8 mouse cellular contexts compared by ENCODE assay signal in genomic region chr16:8523480-8524144, GRCm38 (mm10). TPM values are rescaled to one million over a fixed set of nuclear protein-coding genes. Genes with fewer than 3 reads are reported as not detected.
DNase-seq lines count a peak whose midpoint lies in the region; ATAC-seq and TF ChIP-seq lines count a peak whose summit lies in the region.

No protein-coding gene starts in this region.

- WGBS in lung, embryonic 14.5 days, result 26% methylated on average over 11 of the region's 11 CpGs
- WGBS in forebrain, embryonic 16.5 days, result 5% methylated on average over 11 of the region's 11 CpGs
- 20% methylated on average over 11 of the region's 11 CpGs for WGBS in hindbrain, embryonic 15.5 days
- 19% methylated on average over 11 of the region's 11 CpGs for WGBS in midbrain, embryonic 13.5 days

- H3K4me2 ChIP-seq in lung, embryonic 14.5 days, result peak overlapping the region; percentile 15; the same call in 1 of the 2 replicates
- 0 out of 2 replicates have a peak overlapping the region, but pooled peaks have one; percentile 12 for H3K4me2 ChIP-seq in forebrain, embryonic 16.5 days (ENCODE audit: low read length)
- H3K4me2 ChIP-seq in hindbrain, embryonic 15.5 days, result peak overlapping the region; percentile 14
- peak overlapping the region; percentile 17 for H3K4me2 ChIP-seq in midbrain, embryonic 13.5 days (replicated peaks)

- TF ChIP-seq CTCF in lung, embryonic 14.5 days (IDR thresholded peaks at IDR 0.05; ENCODE audit: low read depth), result no peak
- TF ChIP-seq CTCF in testis, adult 2 months (IDR thresholded peaks at IDR 0.05; ENCODE audit: control insufficient read depth, insufficient read depth, insufficient replicate concordance, low read depth, low read length), result no peak

- no peaks in the 10 kb centered on the region for H3K9me3 ChIP-seq in lung, embryonic 14.5 days (ENCODE audit: low read depth, low read length)
- H3K9me3 ChIP-seq in forebrain, embryonic 16.5 days (ENCODE audit: control insufficient read depth, low read length), result no peaks in the 10 kb centered on the region
- no peaks in the 10 kb centered on the region for H3K9me3 ChIP-seq in hindbrain, embryonic 15.5 days
- no peaks in the 10 kb centered on the region for H3K9me3 ChIP-seq in midbrain, embryonic 13.5 days

- H3K4me1 ChIP-seq in lung, embryonic 14.5 days (ENCODE audit: insufficient read depth), result peaks cover 17% of the 10 kb centered on the region
- peaks cover 17% of the 10 kb centered on the region for H3K4me1 ChIP-seq in forebrain, embryonic 16.5 days (replicated peaks; ENCODE audit: control insufficient read depth, insufficient read depth, low read length)
- H3K4me1 ChIP-seq in hindbrain, embryonic 15.5 days (replicated peaks), result peaks cover 28% of the 10 kb centered on the region
- peaks cover 30% of the 10 kb centered on the region for H3K4me1 ChIP-seq in midbrain, embryonic 13.5 days (replicated peaks)
- no peaks in the 10 kb centered on the region; the same call in 1 of the 2 replicates for H3K4me1 ChIP-seq in testis, adult 2 months (ENCODE audit: control insufficient read depth, insufficient read depth, low read length)

- no peak overlapping the region for H3K4me3 ChIP-seq in lung, embryonic 14.5 days (ENCODE audit: low read depth, low read length)
- H3K4me3 ChIP-seq in forebrain, embryonic 16.5 days (replicated peaks; ENCODE audit: low read length), result no peak overlapping the region
- no peak overlapping the region for H3K4me3 ChIP-seq in hindbrain, embryonic 15.5 days
- H3K4me3 ChIP-seq in midbrain, embryonic 13.5 days (replicated peaks), result no peak overlapping the region
- no peak overlapping the region for H3K4me3 ChIP-seq in testis, adult 2 months (ENCODE audit: control insufficient read depth, low read depth, low read length)

- DNase-seq in lung, embryonic 14.5 days, result peak; percentile 87
- DNase-seq in lung, postnatal 25 days (ENCODE audit: low spot score), result no peak
- DNase-seq in left cerebral cortex, adult 18-20 months (ENCODE audit: low spot score in 2 of 2), result peak; percentile 25 to 35
- no peak for DNase-seq in adrenal gland, postnatal 36 days

- H3K9ac ChIP-seq in lung, embryonic 14.5 days, result peak overlapping the region; percentile 20; the same call in 1 of the 2 replicates
- H3K9ac ChIP-seq in forebrain, embryonic 16.5 days (replicated peaks; ENCODE audit: low read depth, low read length), result peak overlapping the region; percentile 30; the same call in 1 of the 2 replicates
- no peak overlapping the region for H3K9ac ChIP-seq in hindbrain, embryonic 15.5 days
- H3K9ac ChIP-seq in midbrain, embryonic 13.5 days (replicated peaks), result no peak overlapping the region

- no peak for TF ChIP-seq POLR2A in testis, adult 2 months (IDR thresholded peaks at IDR 0.05; ENCODE audit: control insufficient read depth, low read depth, low read length)

- ATAC-seq in lung, embryonic 14.5 days (ENCODE audit: insufficient read depth), result peak; percentile 84
- ATAC-seq in forebrain, embryonic 16.5 days, result peak; percentile 94
- peak; percentile 88 for ATAC-seq in hindbrain, embryonic 15.5 days (ENCODE audit: low FRiP score, low read depth)
- ATAC-seq in midbrain, embryonic 13.5 days, result peak; percentile 94

- no peaks in the 10 kb centered on the region for H3K36me3 ChIP-seq in lung, embryonic 14.5 days (ENCODE audit: insufficient read depth)
- H3K36me3 ChIP-seq in forebrain, embryonic 16.5 days (ENCODE audit: control insufficient read depth, insufficient read depth), result no peaks in the 10 kb centered on the region
- H3K36me3 ChIP-seq in hindbrain, embryonic 15.5 days, result no peaks in the 10 kb centered on the region
- peaks cover 6% of the 10 kb centered on the region; the same call in 1 of the 2 replicates for H3K36me3 ChIP-seq in midbrain, embryonic 13.5 days
- no peaks in the 10 kb centered on the region for H3K36me3 ChIP-seq in testis, adult 2 months (ENCODE audit: control insufficient read depth, insufficient read depth, low read length)

- no peaks in the 10 kb centered on the region for H3K27me3 ChIP-seq in lung, embryonic 14.5 days (ENCODE audit: insufficient read depth, low read length)
- peaks cover 19% of the 10 kb centered on the region for H3K27me3 ChIP-seq in forebrain, embryonic 16.5 days (replicated peaks; ENCODE audit: control insufficient read depth, insufficient read depth, low read length)
- H3K27me3 ChIP-seq in hindbrain, embryonic 15.5 days, result no peaks in the 10 kb centered on the region
- peaks cover 10% of the 10 kb centered on the region; the same call in 1 of the 2 replicates for H3K27me3 ChIP-seq in midbrain, embryonic 13.5 days
- H3K27me3 ChIP-seq in testis, adult 2 months (ENCODE audit: control insufficient read depth, insufficient read depth, low read length), result no peaks in the 10 kb centered on the region

- peak overlapping the region; percentile 79 for H3K27ac ChIP-seq in lung, embryonic 14.5 days (ENCODE audit: low read depth)
- H3K27ac ChIP-seq in forebrain, embryonic 16.5 days (ENCODE audit: low read length), result peak overlapping the region; percentile 49
- peak overlapping the region; percentile 73 for H3K27ac ChIP-seq in hindbrain, embryonic 15.5 days (replicated peaks)
- peak overlapping the region; percentile 79 for H3K27ac ChIP-seq in midbrain, embryonic 13.5 days
- H3K27ac ChIP-seq in testis, adult 2 months (ENCODE audit: control insufficient read depth, insufficient read depth, low read depth, low read length), result peak overlapping the region; percentile 7; the same call in 1 of the 2 replicates

RNA-seq across cellular contexts. Expression of gene Abat, which starts 10.4 kb away (rescaled TPM):
- 15.7 and 16.8 TPM in 2 replicates for polyA plus RNA-seq in lung, embryonic 14.5 days (2014; fragmentation: Nextera tagmentation; extraction: Ambion mirVana)
- polyA plus RNA-seq in forebrain, embryonic 16.5 days (2015; fragmentation: Nextera tagmentation; extraction: Ambion mirVana), result 48.5 and 58.0 TPM in 2 replicates
- 82.8 and 85.6 TPM in 2 replicates for polyA plus RNA-seq in hindbrain, embryonic 15.5 days (2015; fragmentation: Nextera tagmentation; extraction: Ambion mirVana)
- total RNA-seq in left cerebral cortex, adult 18-20 months (2021), result 100 to 1,000 TPM; 145 to 155 TPM
- polyA plus RNA-seq in midbrain, embryonic 13.5 days (2015; fragmentation: Nextera tagmentation; extraction: Ambion mirVana), result 55.2 and 61.4 TPM in 2 replicates
- polyA plus RNA-seq in testis, adult 2 months (2012; rRNA removed), result 14.7 and 21.2 TPM in 2 replicates
- 10 to 100 TPM; 77.3 to 82.1 TPM for total RNA-seq in adrenal gland, postnatal 36 days (2021)

RNA-seq across cellular contexts. Expression of gene Mettl22, which starts 53.0 kb away (rescaled TPM):
- 15.3 and 15.9 TPM in 2 replicates for polyA plus RNA-seq in lung, embryonic 14.5 days (2014; fragmentation: Nextera tagmentation; extraction: Ambion mirVana)
- polyA plus RNA-seq in forebrain, embryonic 16.5 days (2015; fragmentation: Nextera tagmentation; extraction: Ambion mirVana), result 37.5 and 50.3 TPM in 2 replicates
- polyA plus RNA-seq in hindbrain, embryonic 15.5 days (2015; fragmentation: Nextera tagmentation; extraction: Ambion mirVana), result 43.8 and 51.7 TPM in 2 replicates
- total RNA-seq in left cerebral cortex, adult 18-20 months (2021), result 10 to 100 TPM; 21.7 to 24.0 TPM
- polyA plus RNA-seq in midbrain, embryonic 13.5 days (2015; fragmentation: Nextera tagmentation; extraction: Ambion mirVana), result 31.4 and 33.5 TPM in 2 replicates
- polyA plus RNA-seq in testis, adult 2 months (2012; rRNA removed), result 110 and 113 TPM in 2 replicates
- total RNA-seq in adrenal gland, postnatal 36 days (2021), result 10 to 100 TPM; 10.4 to 15.8 TPM

Comparison
In these comparisons a context has a peak if more than half of its experiments do, and no peak if none do; other contexts are left out.
1. DNase-seq: peak in lung, embryonic 14.5 days (single experiment) and left cerebral cortex, adult 18-20 months (2 of 2); none in lung, postnatal 25 days (single experiment) and adrenal gland, postnatal 36 days (0 of 2).
2. H3K27ac ChIP-seq: peak in every context shown above with its lines; median percentile 79 in lung, embryonic 14.5 days; 79 in midbrain, embryonic 13.5 days; 73 in hindbrain, embryonic 15.5 days; 49 in forebrain, embryonic 16.5 days; 7 in testis, adult 2 months.
3. H3K9ac ChIP-seq: peak in lung, embryonic 14.5 days (single experiment) and forebrain, embryonic 16.5 days (single experiment); none in hindbrain, embryonic 15.5 days (single experiment) and midbrain, embryonic 13.5 days (single experiment).
4. Peak in every context shown above with its lines, with median percentiles within 50 percentile points of each other: ATAC-seq and H3K4me2 ChIP-seq.